Mouse (Mus musculus) kidney, embryonic 14.5 days (tissue): ENCODE measurements around the gene 1700029F12Rik. TPM values are rescaled to one million over a fixed set of nuclear protein-coding genes. Genes with fewer than 3 reads are reported as not detected.

ENCODE experiments used
- ATAC-seq: fragments of 200-750 bp; cut with Nextera tagmentation; 2 replicates; pipeline ENCODE4 v1.8.0; 2017; ENCODE audit warnings: moderate number of reproducible peaks, mild to moderate bottlenecking, moderate TSS enrichment, moderate library complexity; ENCODE audit not compliant: low FRiP score, low TSS enrichment
- H3K27ac ChIP-seq: fragments of 300-500 bp; sonication (generic); 2 replicates; pipeline ENCODE4 v1.5.1; 2014; ENCODE audit warnings: low read depth, mild to moderate bottlenecking, low read length, moderate library complexity, mixed read lengths
- H3K27me3 ChIP-seq: fragments of 300-500 bp; sonication (generic); 2 replicates; pipeline ENCODE4 v1.6.1; 2014; ENCODE audit warnings: mild to moderate bottlenecking, low read length; ENCODE audit not compliant: control insufficient read depth, insufficient read depth
- H3K36me3 ChIP-seq: fragments of 300-500 bp; sonication (generic); 2 replicates; pipeline ENCODE4 v1.6.1; 2014; ENCODE audit warnings: low read length, mixed read lengths; ENCODE audit not compliant: control insufficient read depth, insufficient read depth
- H3K4me1 ChIP-seq: fragments of 300-500 bp; sonication (generic); 2 replicates; pipeline ENCODE4 v1.6.1; 2014; ENCODE audit warnings: low read length, mixed read lengths; ENCODE audit not compliant: control insufficient read depth, insufficient read depth
- H3K4me2 ChIP-seq: fragments of 300-500 bp; sonication (generic); replicated peaks from 2 replicates; pipeline ENCODE4 v1.6.1; 2014; ENCODE audit warnings: low read depth, mild to moderate bottlenecking, low read length
- H3K4me3 ChIP-seq: fragments of 300-500 bp; sonication (generic); 2 replicates; pipeline ENCODE4 v1.5.1; 2014; ENCODE audit warnings: mild to moderate bottlenecking, low read length
- H3K9ac ChIP-seq: fragments of 300-500 bp; sonication (generic); 2 replicates; pipeline ENCODE4 v1.6.1; 2014; ENCODE audit warnings: low read depth, mild to moderate bottlenecking, low read length, moderate library complexity
- H3K9me3 ChIP-seq: fragments of 300-500 bp; sonication (generic); 2 replicates; pipeline ENCODE4 v1.6.1; 2016; ENCODE audit warnings: low read length; ENCODE audit not compliant: control insufficient read depth
- WGBS: fragments of 180-500 bp; shearing (Covaris S2); extraction: QIAGEN DNeasy Blood & Tissue Kit; methylation state at CpG from one replicate; pipeline ENCODE4 v1.1.7; 2014; 5-methylcytosine and 5-hydroxymethylcytosine counted together
- polyA plus RNA-seq: library from polyadenylated mRNA; unstranded; fragments of >200 nt; fragmentation: Nextera tagmentation; extraction: Ambion mirVana; gene quantifications from 2 replicates; pipeline ENCODE4 v1.2.1, GENCODE M21; 2014

The 1700029F12Rik gene
- not detected in 2 replicates for polyA plus RNA-seq

DNA sequence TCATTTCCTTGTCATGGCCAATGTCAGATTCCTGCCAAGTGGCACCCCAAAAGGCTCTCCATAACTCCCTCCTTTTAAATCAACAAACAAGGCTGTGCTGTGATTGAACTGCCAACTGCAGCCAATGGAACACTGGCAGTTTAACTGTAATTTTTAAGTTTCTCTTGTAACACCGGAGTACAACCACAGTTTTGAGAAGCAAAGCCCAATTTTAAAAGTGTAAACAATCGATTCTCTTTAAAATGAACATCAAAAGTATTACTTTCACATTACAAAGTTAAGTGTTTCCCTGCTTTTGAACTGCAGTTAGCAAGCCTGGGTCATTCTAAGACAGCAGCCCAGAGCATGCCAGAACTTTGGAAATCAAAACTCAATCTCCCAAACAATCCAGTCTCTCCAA lies at the start of gene 1700029F12Rik:
Gene 1700029F12Rik (minus strand): TSS at position 101 of the 400 bp plus-strand sequence.
- H3K4me2 ChIP-seq = no peak within 1 kb of the TSS
- 93% methylated on average over 2 of the region's 2 CpGs for WGBS
- H3K36me3 ChIP-seq = no peaks in the 10 kb centered on the region
- no peak within 1 kb of the TSS for H3K4me3 ChIP-seq
- no peaks in the 10 kb centered on the region for H3K4me1 ChIP-seq
- H3K27me3 ChIP-seq = no peaks in the 10 kb centered on the region
- H3K27ac ChIP-seq = no peak within 1 kb of the TSS
- H3K9ac ChIP-seq = no peak within 1 kb of the TSS
- no peak for ATAC-seq
- no peaks in the 10 kb centered on the region for H3K9me3 ChIP-seq

DNA sequence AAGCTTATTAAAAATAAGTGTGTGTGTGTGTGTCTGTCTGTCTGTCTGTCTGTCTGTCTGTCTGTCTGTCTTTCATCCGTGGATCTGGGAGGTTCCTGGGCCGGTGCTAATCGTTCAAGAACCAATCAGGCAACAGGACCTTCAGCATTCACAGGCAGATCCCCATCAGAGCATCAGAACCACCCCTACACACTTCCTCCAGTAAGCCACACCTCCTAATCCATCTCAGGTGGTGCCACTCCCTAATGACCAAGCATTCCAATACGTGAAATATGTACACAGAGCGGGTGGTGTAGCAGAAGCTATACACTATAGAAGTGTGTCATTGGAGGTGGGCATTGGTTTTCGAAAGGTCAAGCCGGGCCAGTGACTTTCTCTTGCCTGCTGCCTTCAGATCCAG lies 48.3 kb upstream of the 1700029F12Rik start:
- ATAC-seq = no peak
- H3K27ac ChIP-seq = no peak overlapping the region
- H3K4me1 ChIP-seq = no peaks in the 10 kb centered on the region
- no peaks in the 10 kb centered on the region for H3K9me3 ChIP-seq
- 89% methylated on average over 7 of the region's 7 CpGs for WGBS
- no peak overlapping the region for H3K9ac ChIP-seq
- no peaks in the 10 kb centered on the region for H3K27me3 ChIP-seq
- no peak overlapping the region for H3K4me2 ChIP-seq
- H3K4me3 ChIP-seq = no peak overlapping the region
- H3K36me3 ChIP-seq = no peaks in the 10 kb centered on the region

DNA sequence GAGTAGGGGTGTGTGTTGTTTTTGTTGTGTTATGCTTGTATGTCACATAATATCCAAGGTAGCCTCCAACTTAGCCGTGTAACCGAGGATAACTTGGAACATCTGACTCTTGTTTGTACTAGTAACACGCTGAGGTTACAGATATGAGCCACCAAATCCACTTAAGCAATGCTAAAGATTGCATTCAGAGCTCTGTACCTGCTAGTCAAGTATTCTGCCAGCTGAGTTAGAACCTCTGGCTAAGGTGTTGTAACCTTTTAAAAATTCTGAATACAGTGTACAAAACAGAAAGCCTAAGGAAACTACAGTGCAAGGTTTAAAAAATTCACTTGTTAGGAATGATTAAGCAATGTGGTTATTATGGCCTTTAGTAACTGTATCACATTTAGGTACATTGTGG lies 46.5 kb upstream of the 1700029F12Rik start:
- H3K27me3 ChIP-seq = no peaks in the 10 kb centered on the region
- no peak overlapping the region for H3K4me2 ChIP-seq
- H3K4me1 ChIP-seq = no peaks in the 10 kb centered on the region
- H3K4me3 ChIP-seq = no peak overlapping the region
- H3K27ac ChIP-seq = no peak overlapping the region
- no peaks in the 10 kb centered on the region for H3K36me3 ChIP-seq
- H3K9me3 ChIP-seq = no peaks in the 10 kb centered on the region
- ATAC-seq = no peak
- WGBS = 95% methylated on average over 3 of the region's 3 CpGs
- no peak overlapping the region for H3K9ac ChIP-seq

DNA sequence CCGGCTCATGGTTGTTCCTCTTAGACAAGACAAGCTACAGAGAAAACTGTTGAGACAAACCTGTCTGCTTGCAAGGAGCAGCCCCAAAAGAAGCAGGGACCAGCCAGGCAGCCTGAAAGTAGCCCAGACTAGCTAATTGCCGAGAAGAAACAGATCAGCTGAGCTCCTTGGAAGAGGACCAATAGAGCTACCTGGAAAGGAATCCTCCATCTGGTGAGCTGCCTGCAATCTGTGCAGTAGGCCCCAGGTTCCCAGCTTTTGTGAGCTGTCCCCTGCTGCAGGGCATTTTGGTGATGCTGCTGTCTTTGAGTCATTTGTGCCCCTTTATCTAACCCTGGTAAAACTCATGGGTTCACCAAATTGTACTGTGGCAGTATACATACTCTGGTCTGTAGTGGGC lies 46.0 kb upstream of the 1700029F12Rik start:
- no peak overlapping the region for H3K9ac ChIP-seq
- ATAC-seq = no peak
- no peak overlapping the region for H3K4me2 ChIP-seq
- WGBS = 82% methylated on average over 2 of the region's 2 CpGs
- no peak overlapping the region for H3K4me3 ChIP-seq
- no peaks in the 10 kb centered on the region for H3K4me1 ChIP-seq
- no peaks in the 10 kb centered on the region for H3K27me3 ChIP-seq
- no peaks in the 10 kb centered on the region for H3K36me3 ChIP-seq
- H3K27ac ChIP-seq = no peak overlapping the region
- H3K9me3 ChIP-seq = no peaks in the 10 kb centered on the region

DNA sequence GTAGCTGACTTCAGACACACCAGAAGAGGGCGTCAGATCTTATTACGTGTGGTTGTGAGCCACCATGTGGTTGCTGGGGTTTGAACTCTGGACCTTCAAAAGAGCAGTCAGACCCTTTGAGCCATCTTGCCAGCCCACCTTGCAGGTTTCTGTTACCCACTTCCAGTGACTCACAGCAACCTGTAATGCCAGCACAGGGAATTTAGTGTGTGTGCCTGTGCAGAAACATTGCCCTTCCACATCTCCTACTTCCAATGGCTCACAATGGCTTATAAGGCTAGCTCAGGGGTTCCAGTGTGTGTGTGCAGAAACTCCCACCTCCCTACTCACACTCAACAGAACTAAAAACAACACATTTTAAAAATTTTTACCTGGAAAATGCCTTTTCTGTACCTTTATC lies 43.4 kb upstream of the 1700029F12Rik start:
- H3K4me1 ChIP-seq = no peaks in the 10 kb centered on the region
- H3K4me2 ChIP-seq = no peak overlapping the region
- H3K27me3 ChIP-seq = no peaks in the 10 kb centered on the region
- H3K36me3 ChIP-seq = no peaks in the 10 kb centered on the region
- H3K9me3 ChIP-seq = no peaks in the 10 kb centered on the region
- WGBS = 95% methylated on average over 2 of the region's 2 CpGs
- no peak overlapping the region for H3K9ac ChIP-seq
- H3K27ac ChIP-seq = no peak overlapping the region
- no peak for ATAC-seq
- H3K4me3 ChIP-seq = no peak overlapping the region

DNA sequence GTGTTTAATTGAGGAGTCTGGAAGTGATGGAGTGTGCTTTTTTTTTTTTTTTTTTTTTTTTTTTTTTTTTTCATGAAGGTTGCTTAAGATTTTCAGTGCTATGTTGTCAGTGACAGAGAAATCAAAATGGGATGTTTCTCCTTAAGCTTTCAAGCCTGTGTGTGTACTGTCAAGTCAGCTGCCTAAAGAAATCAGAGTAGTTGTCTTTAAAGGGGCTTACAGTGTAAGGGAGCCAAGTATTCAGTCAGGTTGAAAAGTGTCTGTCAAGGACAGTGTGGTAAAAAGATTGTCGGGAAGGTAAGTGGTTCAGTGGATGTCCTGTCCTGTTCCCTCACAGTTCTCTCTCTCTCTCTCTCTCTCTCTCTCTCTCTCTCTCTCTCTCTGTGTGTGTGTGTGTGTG lies 39.3 kb upstream of the 1700029F12Rik start:
- ATAC-seq = no peak
- Histone ChIP-seq H3K9me3 (no peaks in the 10 kb centered on the region), H3K27me3 (peaks cover 4% of the 10 kb centered on the region; the same call in 1 of the 2 replicates), H3K27ac (no peak overlapping the region), H3K9ac (no peak overlapping the region), H3K4me3 (no peak overlapping the region), H3K36me3 (no peaks in the 10 kb centered on the region), H3K4me1 (no peaks in the 10 kb centered on the region), H3K4me2 (no peak overlapping the region)
- WGBS = 44% methylated on average over 1 of the region's 1 CpGs

DNA sequence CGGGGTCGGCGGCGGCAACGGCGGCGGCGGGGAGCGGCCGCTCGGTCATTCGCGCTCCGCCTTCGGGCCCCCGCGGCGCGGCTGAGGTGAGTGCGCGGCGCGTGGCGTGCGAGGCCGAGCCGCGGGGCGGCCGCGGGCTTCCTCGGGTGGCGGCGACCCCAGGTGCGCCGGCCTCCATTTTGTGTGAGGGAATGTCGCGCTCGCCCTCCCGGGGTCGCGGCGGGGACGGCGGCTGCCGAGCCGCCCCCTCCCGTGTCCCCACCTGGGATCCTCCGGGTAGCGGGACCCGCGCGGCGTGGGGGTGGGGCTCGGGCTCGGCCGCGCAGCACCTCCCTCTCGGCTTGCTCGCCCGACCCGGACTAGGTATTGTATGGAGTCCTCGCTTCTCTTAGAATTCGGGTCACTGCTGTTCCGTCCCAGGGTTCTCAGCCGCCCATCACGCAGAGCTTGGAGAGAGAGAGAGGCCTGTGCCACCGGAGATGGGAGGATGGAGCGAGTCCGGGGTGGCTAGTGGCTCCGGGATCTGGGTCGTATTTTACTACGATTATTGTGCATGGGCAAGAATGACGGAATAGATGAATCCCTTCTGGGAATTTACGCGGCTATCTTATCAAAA lies 37.6 kb upstream of the 1700029F12Rik start:
- Histone ChIP-seq H3K27me3 (peaks cover 13% of the 10 kb centered on the region), H3K9ac (peak overlapping the region; percentile 78), H3K9me3 (no peaks in the 10 kb centered on the region), H3K4me2 (peak overlapping the region; percentile 97), H3K36me3 (no peaks in the 10 kb centered on the region), H3K27ac (no peak overlapping the region), H3K4me1 (no peaks in the 10 kb centered on the region), H3K4me3 (peak overlapping the region; percentile 83)
- ATAC-seq = peak; percentile 81
- under 1% methylated on average over 57 of the region's 76 CpGs for WGBS

DNA sequence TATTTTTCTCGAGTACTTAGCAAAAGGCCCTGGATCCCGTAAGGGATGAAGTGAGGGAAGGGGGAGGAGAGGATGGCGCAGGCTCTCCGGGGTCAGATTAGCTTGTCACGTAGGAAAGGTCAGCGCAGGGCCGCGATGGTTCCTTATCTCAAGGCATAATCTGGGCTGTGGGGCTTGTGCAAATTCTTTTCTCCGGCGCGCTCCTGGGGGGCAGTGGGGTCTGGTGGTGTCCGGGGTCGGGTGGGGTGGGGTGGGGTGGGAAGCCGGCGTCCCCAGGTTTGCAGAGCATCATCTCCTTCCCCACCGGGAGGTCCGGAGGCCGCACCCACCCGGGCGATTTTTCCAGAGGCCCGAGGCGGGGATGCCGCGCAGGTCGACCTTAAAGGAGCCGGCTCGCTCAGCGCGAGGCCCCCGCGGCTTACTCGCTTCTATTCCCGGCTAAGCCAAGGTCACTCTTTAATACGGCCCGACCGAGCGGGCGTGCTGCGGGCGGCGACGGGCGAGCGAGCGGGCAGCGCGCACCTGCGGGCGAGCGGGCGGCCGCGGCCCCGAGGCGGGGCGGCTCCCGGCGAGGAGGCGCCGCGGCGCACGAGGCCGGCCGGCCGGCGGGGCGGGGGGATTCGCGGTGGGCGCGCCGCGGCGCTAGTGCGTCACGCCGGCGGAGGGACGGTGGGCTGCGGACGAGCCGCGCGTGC lies 36.9 kb upstream of the 1700029F12Rik start:
- WGBS = under 1% methylated on average over 75 of the region's 85 CpGs
- ATAC-seq = peak; percentile 66

DNA sequence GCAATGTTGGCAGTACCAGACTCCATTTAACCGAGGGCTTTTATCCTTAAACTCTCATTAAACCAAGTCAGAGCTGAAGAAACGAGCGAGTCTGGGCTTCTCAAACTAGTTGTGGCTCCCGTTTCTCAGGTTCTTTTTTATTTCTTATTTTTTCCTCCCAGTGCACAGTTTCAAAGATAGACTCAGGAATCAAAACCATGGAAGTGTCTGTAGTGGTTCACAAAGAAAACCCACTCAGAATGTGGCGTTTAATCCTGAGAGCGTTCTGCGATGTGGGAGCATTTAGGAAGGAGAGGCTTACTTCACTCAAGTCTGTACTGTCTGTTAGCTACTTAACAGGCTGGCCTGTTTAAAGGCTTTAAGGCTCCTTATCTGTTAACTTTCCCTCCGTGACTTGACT lies 34.0 kb upstream of the 1700029F12Rik start:
- 60% methylated on average over 8 of the region's 8 CpGs for WGBS
- peaks cover 5% of the 10 kb centered on the region; the same call in 1 of the 2 replicates for H3K4me1 ChIP-seq
- no peak overlapping the region for H3K4me3 ChIP-seq
- no peak for ATAC-seq
- no peak overlapping the region for H3K9ac ChIP-seq
- no peaks in the 10 kb centered on the region for H3K9me3 ChIP-seq
- H3K27me3 ChIP-seq = peaks cover 13% of the 10 kb centered on the region
- no peak overlapping the region for H3K27ac ChIP-seq
- no peaks in the 10 kb centered on the region for H3K36me3 ChIP-seq
- H3K4me2 ChIP-seq = no peak overlapping the region

More for the DNA sequence above, 36.9 kb upstream of the 1700029F12Rik start:
- peaks cover 13% of the 10 kb centered on the region for H3K27me3 ChIP-seq
- H3K4me2 ChIP-seq = peak overlapping the region; percentile 97
- H3K36me3 ChIP-seq = no peaks in the 10 kb centered on the region
- peak overlapping the region; percentile 83 for H3K4me3 ChIP-seq
- H3K9me3 ChIP-seq = no peaks in the 10 kb centered on the region
- H3K27ac ChIP-seq = no peak overlapping the region
- H3K4me1 ChIP-seq = no peaks in the 10 kb centered on the region
- H3K9ac ChIP-seq = peak overlapping the region; percentile 78
